Mouse (Mus musculus): Measurements from ENCODE around the gene Mrm3. TPM values are rescaled to one million over a fixed set of nuclear protein-coding genes. Genes with fewer than 3 reads are reported as not detected.
"Not testable (repeated sequence)": the region's sequence is repeated elsewhere in the genome, so short reads cannot be mapped to it uniquely, and the experiment has no call there.

Gene Mrm3
- polyA plus RNA-seq (2015; fragmentation: Nextera tagmentation; extraction: Ambion mirVana) = 24.7 and 25.8 TPM in 2 replicates

DNA sequence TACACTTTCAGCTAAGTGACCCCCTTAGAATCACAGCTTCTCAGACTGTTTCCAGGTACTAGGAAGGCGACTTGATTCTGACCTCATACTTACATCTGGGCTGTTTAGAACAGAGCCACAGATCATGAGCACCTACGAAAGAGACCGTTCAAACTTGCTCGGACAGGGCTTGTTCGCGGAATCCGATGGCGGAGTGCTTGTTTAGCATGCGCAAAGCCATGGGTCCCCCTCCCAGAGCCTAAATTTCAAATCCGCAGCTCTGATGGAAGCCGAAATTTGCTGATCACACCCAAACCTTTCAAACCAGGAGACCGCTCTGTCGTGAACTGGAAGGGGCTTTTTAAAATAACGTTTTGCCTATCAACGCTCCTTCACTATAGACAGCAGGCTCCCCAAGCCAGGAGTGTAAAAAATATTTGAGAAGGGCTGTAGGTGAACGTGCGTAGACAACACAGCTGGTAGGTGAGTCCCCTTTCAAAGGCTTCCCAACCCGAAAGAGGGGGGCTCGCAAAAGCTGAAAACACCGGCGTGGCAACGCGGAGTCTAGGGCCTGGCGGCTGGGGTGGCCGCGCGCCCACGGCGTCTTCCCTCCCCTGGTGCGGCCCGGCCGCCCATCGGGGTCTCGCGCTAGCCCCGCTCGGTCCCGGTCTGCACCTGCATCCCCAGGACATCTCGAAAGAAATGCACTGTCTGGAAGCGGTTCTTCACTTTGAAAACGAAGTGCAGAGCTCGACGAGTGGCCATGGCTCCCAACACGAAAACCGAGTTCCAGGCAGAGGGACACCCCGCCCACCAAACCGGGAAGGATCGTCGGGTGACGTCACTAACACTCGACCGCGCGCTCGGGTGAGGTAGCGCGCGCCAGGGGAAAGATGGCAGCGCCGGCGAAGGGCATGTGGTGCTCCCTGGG lies at the start of gene Mrm3, which contains the start of gene Glod4:
Mrm3 (plus strand) TSS at position 815 of the 910 bp plus-strand sequence.
Glod4 (minus strand) TSS at position 825 of the 910 bp plus-strand sequence.
- H3K4me1 ChIP-seq = 0 out of 2 replicates have a peak, but pooled peaks cover 6% of the 10 kb centered on the region
- H3K9ac ChIP-seq = peak within 1 kb of the TSS; percentile 83
- ATAC-seq (ENCODE audit: insufficient read depth, low FRiP score, low read depth) = peak; percentile 81

DNA sequence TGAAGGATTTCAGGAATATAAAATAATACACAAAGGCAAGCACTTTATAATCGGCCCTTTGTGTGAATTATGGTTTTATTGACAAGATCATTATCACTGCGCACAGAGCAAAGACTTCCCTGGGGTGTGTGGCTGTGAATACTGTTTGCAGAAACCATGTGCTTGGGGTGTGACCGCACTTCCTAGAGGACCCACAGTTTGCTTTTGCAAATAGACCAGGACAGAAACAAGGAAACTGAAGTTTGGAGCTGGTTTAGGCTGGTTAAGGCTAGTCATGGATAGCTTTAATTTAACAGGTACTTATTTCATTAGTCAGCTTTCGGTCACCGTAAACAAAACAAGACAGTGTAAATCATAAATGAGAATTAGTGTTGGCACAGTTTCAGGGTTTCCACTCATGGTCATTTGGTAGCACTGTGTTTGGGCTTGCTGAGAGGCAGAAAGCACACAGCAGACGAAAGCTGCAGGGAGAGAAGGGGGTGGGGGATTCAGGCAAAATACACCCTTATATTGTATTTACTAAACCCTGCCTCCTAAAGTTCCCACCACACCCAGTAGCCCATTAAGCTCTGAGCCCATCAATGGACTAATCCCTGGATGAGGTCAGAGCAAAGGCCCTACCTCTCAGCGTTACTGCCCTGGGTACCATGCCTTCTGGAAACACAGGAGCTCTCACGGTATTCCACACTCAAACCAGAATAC lies 47.1 kb upstream of the Mrm3 start:
- ATAC-seq (ENCODE audit: insufficient read depth, low FRiP score, low read depth) = peak; percentile 90
- Histone ChIP-seq H3K4me1 (peaks cover 4% of the 10 kb centered on the region; the same call in 1 of the 2 replicates), H3K36me3 (no peaks in the 10 kb centered on the region), H3K9ac (no peak overlapping the region), H3K4me3 (replicated peaks) (no peak overlapping the region), H3K9me3 (no peaks in the 10 kb centered on the region), H3K27ac (peak overlapping the region; percentile 87), H3K27me3 (replicated peaks) (no peaks in the 10 kb centered on the region), H3K4me2 (peak overlapping the region; percentile 12; the same call in 1 of the 2 replicates)
- 49% methylated on average over 8 of the region's 8 CpGs for WGBS

More for the DNA sequence above, at the start of gene Mrm3, which contains the start of gene Glod4:
- under 1% methylated on average over 61 of the region's 61 CpGs for WGBS
- H3K4me2 ChIP-seq = peak within 1 kb of the TSS; percentile 80
- peaks cover 11% of the 10 kb centered on the region for H3K36me3 ChIP-seq
- no peaks in the 10 kb centered on the region for H3K9me3 ChIP-seq
- no peaks in the 10 kb centered on the region for H3K27me3 ChIP-seq (replicated peaks)
- peak within 1 kb of the TSS; percentile 74 for H3K27ac ChIP-seq
- peak within 1 kb of the TSS; percentile 86 for H3K4me3 ChIP-seq (replicated peaks)

DNA sequence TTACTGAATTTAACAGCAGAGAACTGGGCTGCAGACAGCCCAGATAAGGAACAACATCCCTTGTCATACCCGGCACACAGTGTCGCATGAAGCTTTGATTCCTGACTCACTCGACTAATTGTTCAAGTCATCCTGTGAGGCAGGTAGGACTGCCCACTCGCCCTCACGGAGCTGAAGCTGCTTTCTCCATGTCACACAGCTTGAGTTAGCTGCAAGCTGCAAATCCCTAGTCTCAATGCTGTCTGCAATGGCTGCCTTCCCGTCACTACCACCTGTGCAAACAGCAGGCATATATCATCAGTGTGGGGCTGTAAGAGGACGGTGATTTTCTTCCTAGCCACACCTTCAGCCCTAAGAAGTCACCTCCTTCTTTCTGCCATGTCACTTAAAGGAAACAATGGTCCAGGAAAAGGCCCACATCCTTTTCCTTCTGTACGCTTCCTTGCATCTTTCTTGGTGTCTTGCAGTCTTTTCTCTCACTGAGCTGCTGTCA lies 46.5 kb upstream of the Mrm3 start:
- ATAC-seq (ENCODE audit: insufficient read depth, low FRiP score, low read depth) = no peak
- no peaks in the 10 kb centered on the region for H3K36me3 ChIP-seq
- no peak overlapping the region for H3K9ac ChIP-seq
- H3K27ac ChIP-seq = peak overlapping the region; percentile 87
- peaks cover 4% of the 10 kb centered on the region; the same call in 1 of the 2 replicates for H3K4me1 ChIP-seq
- H3K4me2 ChIP-seq = peak overlapping the region; percentile 12; the same call in 1 of the 2 replicates
- no peak overlapping the region; the same call in 1 of the 2 replicates for H3K4me3 ChIP-seq (replicated peaks)
- no peaks in the 10 kb centered on the region for H3K27me3 ChIP-seq (replicated peaks)
- no peaks in the 10 kb centered on the region for H3K9me3 ChIP-seq
- WGBS = 35% methylated on average over 8 of the region's 8 CpGs

DNA sequence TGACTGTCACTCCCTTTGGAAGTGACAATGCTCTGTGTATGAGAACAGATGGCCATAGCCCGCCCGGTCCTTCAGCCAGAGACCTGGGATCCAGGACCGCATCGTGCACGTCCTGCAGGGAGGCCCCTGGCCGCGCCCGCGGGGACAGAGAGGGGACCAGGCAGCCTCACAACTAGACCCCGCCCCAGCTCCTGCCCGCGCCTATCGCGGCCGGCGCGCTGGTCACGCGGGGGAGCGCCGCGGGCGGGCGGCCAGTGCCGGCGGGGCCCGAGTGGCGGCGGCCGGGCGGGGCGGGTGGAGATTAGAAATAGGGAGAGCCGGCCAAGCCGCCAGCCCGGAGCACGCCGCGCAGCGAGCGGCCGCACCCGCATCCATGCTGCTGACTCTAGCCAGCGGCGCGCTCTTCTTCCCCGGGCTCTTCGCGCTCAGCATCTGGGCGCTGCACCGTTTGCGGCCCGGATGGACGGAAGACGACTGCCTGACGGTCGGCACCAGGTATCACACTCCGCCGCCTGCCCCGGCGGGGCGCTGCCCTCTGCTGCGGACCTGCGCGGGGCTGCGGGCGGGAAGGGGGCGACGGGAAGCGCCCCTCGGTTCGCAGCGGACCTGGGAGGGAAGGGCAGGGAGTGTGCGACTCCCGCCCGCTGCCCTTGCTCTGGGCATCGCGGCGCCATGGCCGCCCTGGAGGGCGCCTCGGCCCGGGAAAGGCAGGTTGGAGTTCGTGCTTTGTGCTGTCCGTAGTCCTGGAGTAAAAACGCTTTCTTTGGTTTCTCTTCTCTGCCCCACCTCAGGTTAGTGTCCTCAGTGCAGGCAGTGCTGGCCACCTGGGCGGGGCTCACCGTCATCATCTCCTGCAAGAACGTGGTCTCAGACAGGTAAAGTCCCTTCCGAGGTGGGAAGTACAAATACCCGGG lies 41.5 kb upstream of the Mrm3 start:
- under 1% methylated on average over 90 of the region's 90 CpGs for WGBS
- Histone ChIP-seq H3K4me1 (no peaks in the 10 kb centered on the region), H3K9me3 (no peaks in the 10 kb centered on the region), H3K27ac (peak overlapping the region; percentile 86), H3K4me3 (replicated peaks) (peak overlapping the region; percentile 96), H3K4me2 (peak overlapping the region; percentile 84), H3K27me3 (replicated peaks) (no peaks in the 10 kb centered on the region), H3K9ac (peak overlapping the region; percentile 96), H3K36me3 (peaks cover 16% of the 10 kb centered on the region; the same call in 1 of the 2 replicates)
- peak; percentile 98 for ATAC-seq (ENCODE audit: insufficient read depth, low FRiP score, low read depth)

DNA sequence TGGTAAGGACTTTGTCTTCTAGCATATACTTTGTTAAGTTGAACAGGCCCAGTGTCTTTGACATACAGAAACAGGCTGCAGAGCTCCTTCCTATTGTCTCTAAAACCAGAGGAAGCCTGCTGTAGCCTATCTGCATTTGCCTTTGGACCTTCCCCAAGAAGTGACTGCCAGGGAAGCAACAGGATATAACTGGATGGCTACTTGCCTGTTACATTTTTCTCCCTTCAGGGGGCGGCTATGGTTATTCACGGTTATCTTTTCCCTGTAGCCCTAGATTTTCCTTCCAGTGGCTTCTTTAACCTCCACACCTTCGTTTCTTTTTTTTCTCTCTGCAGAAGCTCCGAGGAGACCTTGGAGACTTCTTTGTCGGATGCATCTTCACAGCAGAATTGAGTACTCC lies 36.7 kb upstream of the Mrm3 start:
- peaks cover 9% of the 10 kb centered on the region; the same call in 1 of the 2 replicates for H3K4me1 ChIP-seq
- ATAC-seq (ENCODE audit: insufficient read depth, low FRiP score, low read depth) = no peak
- no peak overlapping the region for H3K27ac ChIP-seq
- 87% methylated on average over 5 of the region's 5 CpGs for WGBS
- H3K4me2 ChIP-seq = no peak overlapping the region
- H3K27me3 ChIP-seq (replicated peaks) = no peaks in the 10 kb centered on the region
- no peaks in the 10 kb centered on the region for H3K9me3 ChIP-seq
- H3K9ac ChIP-seq = no peak overlapping the region
- no peak overlapping the region for H3K4me3 ChIP-seq (replicated peaks)
- peaks cover 36% of the 10 kb centered on the region for H3K36me3 ChIP-seq

DNA sequence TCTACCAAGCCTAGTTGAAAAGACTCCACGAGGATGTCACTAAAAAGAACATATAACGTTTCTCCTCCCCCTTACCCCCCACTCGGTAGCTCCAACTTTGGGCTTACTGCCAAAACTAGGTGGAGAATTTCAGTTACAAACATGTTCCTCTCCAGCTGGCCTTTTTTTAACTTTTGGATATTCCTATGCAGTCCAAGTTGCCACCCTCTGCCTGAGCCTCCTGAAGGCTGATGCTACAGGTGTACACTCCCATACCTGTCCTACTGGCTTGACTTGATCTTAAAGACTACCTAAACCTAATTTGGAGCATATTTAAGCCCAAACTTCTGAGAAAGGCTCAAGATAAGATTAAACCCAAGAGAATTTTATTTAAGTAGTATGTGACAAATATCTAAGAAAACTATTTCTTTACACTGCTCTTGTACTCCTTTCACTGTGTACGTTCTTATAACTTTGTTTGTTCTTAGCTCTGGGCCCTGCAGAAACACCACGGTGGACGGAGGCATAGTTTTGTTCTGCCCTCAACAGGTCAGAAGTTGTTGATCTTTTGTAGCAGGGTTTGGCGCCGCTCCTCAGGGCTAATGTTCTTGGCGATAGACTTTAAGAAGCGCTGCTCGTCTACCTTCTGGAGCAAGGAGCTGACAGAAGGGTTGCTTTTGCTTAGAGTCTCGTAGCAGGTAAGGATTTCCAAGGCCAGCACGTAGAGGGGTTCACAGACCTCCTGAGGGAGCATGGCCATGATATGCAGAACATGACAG lies 33.1 kb upstream of the Mrm3 start:
- H3K36me3 ChIP-seq = peaks cover 51% of the 10 kb centered on the region
- no peaks in the 10 kb centered on the region for H3K9me3 ChIP-seq
- no peak overlapping the region for H3K9ac ChIP-seq
- no peak for ATAC-seq (ENCODE audit: insufficient read depth, low FRiP score, low read depth)
- H3K4me3 ChIP-seq (replicated peaks) = no peak overlapping the region
- H3K4me2 ChIP-seq = no peak overlapping the region
- WGBS = 65% methylated on average over 13 of the region's 13 CpGs
- H3K27ac ChIP-seq = no peak overlapping the region; the same call in 1 of the 2 replicates
- H3K4me1 ChIP-seq = peaks cover 9% of the 10 kb centered on the region; the same call in 1 of the 2 replicates
- H3K27me3 ChIP-seq (replicated peaks) = no peaks in the 10 kb centered on the region

DNA sequence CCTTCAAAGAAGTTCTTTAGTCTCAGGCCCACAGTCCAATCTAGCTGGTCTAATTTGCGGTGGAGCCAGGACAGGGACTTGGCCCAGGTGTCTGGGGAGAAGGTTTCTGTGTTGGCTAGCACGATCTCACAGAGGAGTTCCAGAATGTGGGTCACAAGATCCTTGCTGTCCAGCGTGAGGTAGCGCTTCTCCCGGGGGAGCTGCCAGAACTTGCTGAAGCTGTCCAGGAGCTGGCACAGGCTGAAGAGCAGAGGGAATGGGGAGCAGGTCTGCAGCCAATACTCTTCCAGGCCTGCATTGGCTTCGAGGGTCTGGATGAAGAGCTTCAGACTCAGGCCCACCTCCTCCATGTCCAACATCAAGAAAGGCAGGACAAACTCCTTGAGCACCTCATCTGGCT lies 31.9 kb upstream of the Mrm3 start:
- 92% methylated on average over 5 of the region's 6 CpGs for WGBS
- H3K36me3 ChIP-seq = peaks cover 42% of the 10 kb centered on the region
- H3K9me3 ChIP-seq; H3K4me2 ChIP-seq; H3K9ac ChIP-seq; H3K4me3 ChIP-seq (replicated peaks); H3K4me1 ChIP-seq; ATAC-seq (ENCODE audit: insufficient read depth, low FRiP score, low read depth); H3K27me3 ChIP-seq (replicated peaks); H3K27ac ChIP-seq: not testable (repeated sequence)

DNA sequence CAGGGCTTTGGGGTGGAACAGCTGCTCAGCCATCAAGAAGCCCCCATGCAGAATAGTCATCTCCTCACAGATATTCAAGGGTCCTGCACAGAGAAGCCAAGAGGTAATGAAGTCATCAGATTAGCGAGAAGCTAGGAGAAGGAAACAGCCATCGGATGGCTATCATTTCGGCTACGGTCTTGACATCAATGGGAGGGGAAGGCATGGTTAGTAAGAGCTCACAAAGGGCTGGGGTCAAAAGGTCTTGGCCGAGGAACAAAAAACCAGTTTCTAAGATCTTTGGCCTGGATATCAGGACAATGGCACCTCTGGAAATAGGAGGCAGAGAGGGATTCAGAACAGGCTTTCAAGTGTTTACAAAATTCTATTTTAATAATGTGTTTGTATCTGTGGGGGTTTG lies 29.7 kb upstream of the Mrm3 start:
- no peak overlapping the region for H3K4me2 ChIP-seq
- H3K27ac ChIP-seq = no peak overlapping the region
- H3K9ac ChIP-seq = no peak overlapping the region
- ATAC-seq (ENCODE audit: insufficient read depth, low FRiP score, low read depth) = no peak
- WGBS = 83% methylated on average over 5 of the region's 5 CpGs
- H3K4me3 ChIP-seq (replicated peaks) = no peak overlapping the region
- H3K4me1 ChIP-seq = peaks cover 9% of the 10 kb centered on the region; the same call in 1 of the 2 replicates
- H3K27me3 ChIP-seq (replicated peaks) = no peaks in the 10 kb centered on the region
- peaks cover 25% of the 10 kb centered on the region for H3K36me3 ChIP-seq
- no peaks in the 10 kb centered on the region for H3K9me3 ChIP-seq

DNA sequence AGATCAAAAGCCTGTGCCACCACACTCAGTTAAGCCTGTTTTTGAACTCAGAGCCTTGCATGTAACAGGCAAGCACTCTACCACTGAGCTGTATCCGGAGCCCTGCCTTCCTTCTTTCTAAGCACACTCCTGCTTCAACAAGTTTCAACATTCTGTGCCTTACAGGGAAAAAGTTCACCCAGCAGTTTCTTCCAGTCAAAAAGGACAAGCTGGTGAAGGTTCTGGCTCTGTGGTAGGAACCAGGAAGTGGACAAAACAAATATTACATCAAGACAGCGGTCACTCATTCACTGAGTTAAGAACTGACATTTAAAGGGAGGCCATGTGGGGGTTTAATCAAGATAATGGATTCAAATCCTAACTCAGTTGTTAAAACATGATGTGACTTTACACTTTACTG lies 28.5 kb upstream of the Mrm3 start:
- peaks cover 3% of the 10 kb centered on the region; the same call in 1 of the 2 replicates for H3K4me1 ChIP-seq
- H3K9me3 ChIP-seq = no peaks in the 10 kb centered on the region
- peak overlapping the region; percentile 68; the same call in 1 of the 2 replicates for H3K27ac ChIP-seq
- H3K4me2 ChIP-seq = no peak overlapping the region
- peaks cover 22% of the 10 kb centered on the region for H3K36me3 ChIP-seq
- H3K9ac ChIP-seq = no peak overlapping the region
- no peak for ATAC-seq (ENCODE audit: insufficient read depth, low FRiP score, low read depth)
- 81% methylated on average over 2 of the region's 2 CpGs for WGBS
- no peaks in the 10 kb centered on the region for H3K27me3 ChIP-seq (replicated peaks)
- H3K4me3 ChIP-seq (replicated peaks) = no peak overlapping the region

DNA sequence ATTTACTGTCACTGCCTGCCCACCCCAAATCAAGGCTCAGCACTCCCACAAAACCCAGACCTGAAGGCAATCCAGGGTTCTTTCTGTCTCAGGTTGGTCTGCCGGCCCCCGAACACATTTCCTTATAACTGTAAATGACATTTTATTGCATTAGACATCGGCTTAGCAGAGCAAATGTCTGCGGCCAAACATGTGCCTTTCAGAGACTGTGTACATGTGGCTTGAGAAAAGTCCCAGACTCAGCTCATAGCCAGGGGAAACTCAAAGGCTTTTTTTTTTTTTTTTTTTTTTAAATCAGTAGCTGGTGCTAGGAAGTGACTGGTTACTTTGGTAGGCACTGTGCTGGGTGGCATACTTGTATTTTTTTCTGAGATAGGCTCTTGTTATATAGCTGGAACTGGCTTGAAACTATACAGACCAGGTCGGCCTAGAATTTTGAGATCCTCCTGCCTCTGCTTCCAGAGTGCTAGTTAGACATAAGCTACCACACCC lies 27.4 kb upstream of the Mrm3 start:
- Histone ChIP-seq H3K36me3 (peaks cover 22% of the 10 kb centered on the region), H3K27me3 (replicated peaks) (no peaks in the 10 kb centered on the region), H3K4me2 (peak overlapping the region; percentile 73), H3K4me1 (no peaks in the 10 kb centered on the region), H3K27ac (peak overlapping the region; percentile 96), H3K4me3 (replicated peaks) (peak overlapping the region; percentile 93), H3K9ac (no peak overlapping the region), H3K9me3 (no peaks in the 10 kb centered on the region)
- WGBS = 88% methylated on average over 5 of the region's 5 CpGs
- ATAC-seq (ENCODE audit: insufficient read depth, low FRiP score, low read depth) = no peak

Data from stomach, embryonic 15.5 days (tissue).